Mouse (Mus musculus): ENCODE measurements around the gene Phtf2. TPM values are rescaled to one million over a fixed set of nuclear protein-coding genes. Genes with fewer than 3 reads are reported as not detected.

Gene Phtf2
- 3.8 and 3.9 TPM in 2 replicates for polyA plus RNA-seq (2015; fragmentation: Nextera tagmentation; extraction: Ambion mirVana)

- peak within 1 kb of the TSS; percentile 94 for H3K4me2 ChIP-seq (replicated peaks; ENCODE audit: low read depth, low read length)
- no peaks in the 10 kb centered on the region for H3K36me3 ChIP-seq (ENCODE audit: insufficient read depth, low read length)
- DNase-seq (ENCODE audit: low spot score) (peak; percentile 99), ATAC-seq (peak; percentile 98)
- peaks cover 7% of the 10 kb centered on the region; the same call in 1 of the 2 replicates for H3K4me1 ChIP-seq (ENCODE audit: insufficient read depth, low read depth, low read length)
- TF ChIP-seq CTCF (IDR thresholded peaks at IDR 0.05) (peak; percentile 17; the same call in 1 of the 2 replicates), EP300 (IDR thresholded peaks at IDR 0.05) (no peak)
- WGBS, result 2% methylated on average over 89 of the region's 94 CpGs
- H3K27me3 ChIP-seq (replicated peaks; ENCODE audit: insufficient read depth, low read length), result no peaks in the 10 kb centered on the region
- H3K4me3 ChIP-seq (ENCODE audit: low read depth, low read length), result peak within 1 kb of the TSS; percentile 86
- H3K9ac ChIP-seq (replicated peaks; ENCODE audit: low read depth), result peak within 1 kb of the TSS; percentile 60
- no peaks in the 10 kb centered on the region for H3K9me3 ChIP-seq (ENCODE audit: low read length)
- H3K27ac ChIP-seq (ENCODE audit: low read length), result peak within 1 kb of the TSS; percentile 87
Observed at GRCm38 (mm10) chr5:20881915-20882800, at the start of gene Phtf2, which contains the start of gene Tmem60. Phtf2 (minus strand) TSS chr5:20882124. Tmem60 (plus strand) TSS chr5:20882191.

DNA sequence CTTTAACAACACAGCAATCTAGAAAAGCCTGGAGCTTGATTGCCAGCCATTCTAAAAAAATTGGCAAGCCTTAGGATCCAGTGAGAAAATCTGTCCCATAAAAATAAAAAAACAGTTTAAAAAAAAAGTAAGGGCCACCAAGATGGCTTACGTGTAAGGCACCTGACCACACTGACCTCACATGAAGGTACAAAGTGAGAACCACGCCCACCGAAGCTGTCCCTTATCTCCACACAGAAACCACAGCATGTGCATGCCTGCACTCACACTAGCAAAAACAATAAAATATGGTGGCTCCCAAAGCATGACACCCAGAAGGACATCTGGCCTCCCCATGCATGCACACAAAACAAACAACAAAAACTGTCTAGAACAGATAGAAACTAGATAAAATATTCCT is 49.4 kb upstream of the Phtf2 start:
- WGBS, result 79% methylated on average over 3 of the region's 3 CpGs
- Histone ChIP-seq H3K27ac (ENCODE audit: low read length) (no peak overlapping the region), H3K9me3 (ENCODE audit: low read length) (no peaks in the 10 kb centered on the region), H3K4me1 (ENCODE audit: insufficient read depth, low read depth, low read length) (peaks cover 22% of the 10 kb centered on the region), H3K27me3 (replicated peaks; ENCODE audit: insufficient read depth, low read length) (no peaks in the 10 kb centered on the region), H3K36me3 (ENCODE audit: insufficient read depth, low read length) (no peaks in the 10 kb centered on the region), H3K9ac (replicated peaks; ENCODE audit: low read depth) (no peak overlapping the region), H3K4me3 (ENCODE audit: low read depth, low read length) (no peak overlapping the region), H3K4me2 (replicated peaks; ENCODE audit: low read depth, low read length) (no peak overlapping the region)
- TF ChIP-seq CTCF (IDR thresholded peaks at IDR 0.05), result no peak
- no peak for TF ChIP-seq EP300 (IDR thresholded peaks at IDR 0.05)
- ATAC-seq (no peak), DNase-seq (ENCODE audit: low spot score) (no peak)

DNA sequence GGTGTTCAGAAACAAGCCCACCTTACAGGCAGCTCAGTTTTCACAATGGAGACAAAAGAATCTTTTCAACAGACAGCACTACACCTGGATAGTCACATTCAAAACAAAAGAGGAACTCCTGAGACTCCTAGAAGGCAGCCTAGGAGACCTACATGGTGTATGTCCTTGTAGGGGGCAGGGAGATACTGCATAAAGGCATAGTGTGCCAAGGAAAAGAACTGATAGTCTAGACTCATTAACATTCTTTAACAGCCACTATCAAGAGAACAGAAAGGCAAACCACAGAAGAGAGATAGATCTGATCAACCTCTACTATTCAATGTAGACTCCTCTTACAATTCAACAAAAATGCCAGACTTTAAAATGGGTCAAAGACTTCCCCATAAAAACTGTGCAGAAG is 48.5 kb upstream of the Phtf2 start:
- DNase-seq (ENCODE audit: low spot score) (no peak), ATAC-seq (no peak)
- H3K27ac ChIP-seq (ENCODE audit: low read length), result no peak overlapping the region
- H3K27me3 ChIP-seq (replicated peaks; ENCODE audit: insufficient read depth, low read length), result no peaks in the 10 kb centered on the region
- H3K9me3 ChIP-seq (ENCODE audit: low read length), result no peaks in the 10 kb centered on the region
- no peak overlapping the region for H3K9ac ChIP-seq (replicated peaks; ENCODE audit: low read depth)
- no peak overlapping the region for H3K4me3 ChIP-seq (ENCODE audit: low read depth, low read length)
- TF ChIP-seq EP300 (IDR thresholded peaks at IDR 0.05), result no peak
- TF ChIP-seq CTCF (IDR thresholded peaks at IDR 0.05), result no peak
- no peak overlapping the region for H3K4me2 ChIP-seq (replicated peaks; ENCODE audit: low read depth, low read length)
- peaks cover 19% of the 10 kb centered on the region; the same call in 1 of the 2 replicates for H3K4me1 ChIP-seq (ENCODE audit: insufficient read depth, low read depth, low read length)
- H3K36me3 ChIP-seq (ENCODE audit: insufficient read depth, low read length), result no peaks in the 10 kb centered on the region

- DNase-seq (ENCODE audit: low spot score), result peak; percentile 58
- Histone ChIP-seq H3K4me3 (ENCODE audit: low read depth, low read length) (no peak overlapping the region), H3K4me1 (ENCODE audit: insufficient read depth, low read depth, low read length) (peaks cover 18% of the 10 kb centered on the region; the same call in 1 of the 2 replicates), H3K9ac (replicated peaks; ENCODE audit: low read depth) (no peak overlapping the region), H3K36me3 (ENCODE audit: insufficient read depth, low read length) (no peaks in the 10 kb centered on the region), H3K27ac (ENCODE audit: low read length) (no peak overlapping the region), H3K9me3 (ENCODE audit: low read length) (no peaks in the 10 kb centered on the region), H3K4me2 (replicated peaks; ENCODE audit: low read depth, low read length) (no peak overlapping the region), H3K27me3 (replicated peaks; ENCODE audit: insufficient read depth, low read length) (no peaks in the 10 kb centered on the region)
- TF ChIP-seq EP300 (IDR thresholded peaks at IDR 0.05) (no peak), CTCF (IDR thresholded peaks at IDR 0.05) (no peak)
- ATAC-seq, result peak; percentile 60
- 38% methylated on average over 6 of the region's 6 CpGs for WGBS
Observed at GRCm38 (mm10) chr5:20929669-20930151, 47.8 kb upstream of the Phtf2 start.

DNA sequence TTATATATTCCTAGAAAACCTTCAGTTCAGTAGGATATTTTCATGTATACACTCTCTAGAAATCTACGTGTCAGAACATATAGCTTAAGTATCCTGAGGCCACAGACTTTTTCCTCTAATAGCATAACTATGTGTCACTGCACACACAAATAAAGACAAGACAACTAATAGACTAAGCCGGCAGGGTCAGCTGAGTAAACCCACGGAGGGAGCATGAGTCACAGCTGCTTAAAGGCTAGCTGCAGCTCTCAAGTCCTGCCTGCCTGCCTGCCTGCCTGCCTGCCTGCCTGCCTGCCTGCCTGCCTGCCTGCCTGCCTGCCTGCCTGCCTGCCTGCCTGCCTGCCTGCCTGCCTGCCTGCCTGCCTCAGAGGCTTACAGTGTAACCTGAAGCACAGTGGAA is 43.5 kb upstream of the Phtf2 start:
- Histone ChIP-seq H3K9ac (replicated peaks; ENCODE audit: low read depth) (no peak overlapping the region), H3K27ac (ENCODE audit: low read length) (no peak overlapping the region), H3K27me3 (replicated peaks; ENCODE audit: insufficient read depth, low read length) (no peaks in the 10 kb centered on the region), H3K4me1 (ENCODE audit: insufficient read depth, low read depth, low read length) (peaks cover 11% of the 10 kb centered on the region; the same call in 1 of the 2 replicates), H3K9me3 (ENCODE audit: low read length) (no peaks in the 10 kb centered on the region), H3K4me3 (ENCODE audit: low read depth, low read length) (no peak overlapping the region), H3K36me3 (ENCODE audit: insufficient read depth, low read length) (0 out of 2 replicates have a peak, but pooled peaks cover 2% of the 10 kb centered on the region), H3K4me2 (replicated peaks; ENCODE audit: low read depth, low read length) (no peak overlapping the region)
- WGBS, result 56% methylated on average over 3 of the region's 3 CpGs
- TF ChIP-seq CTCF (IDR thresholded peaks at IDR 0.05) (no peak), EP300 (IDR thresholded peaks at IDR 0.05) (no peak)
- no peak for ATAC-seq
- DNase-seq (ENCODE audit: low spot score), result no peak

- H3K36me3 ChIP-seq (ENCODE audit: insufficient read depth, low read length), result 0 out of 2 replicates have a peak, but pooled peaks cover 2% of the 10 kb centered on the region
- no peak overlapping the region for H3K9ac ChIP-seq (replicated peaks; ENCODE audit: low read depth)
- H3K4me2 ChIP-seq (replicated peaks; ENCODE audit: low read depth, low read length), result no peak overlapping the region
- H3K27me3 ChIP-seq (replicated peaks; ENCODE audit: insufficient read depth, low read length), result no peaks in the 10 kb centered on the region
- H3K4me1 ChIP-seq (ENCODE audit: insufficient read depth, low read depth, low read length), result peaks cover 3% of the 10 kb centered on the region; the same call in 1 of the 2 replicates
- ATAC-seq (no peak), DNase-seq (ENCODE audit: low spot score) (no peak)
- WGBS, result 75% methylated on average over 3 of the region's 3 CpGs
- no peaks in the 10 kb centered on the region for H3K9me3 ChIP-seq (ENCODE audit: low read length)
- no peak overlapping the region for H3K27ac ChIP-seq (ENCODE audit: low read length)
- TF ChIP-seq CTCF (IDR thresholded peaks at IDR 0.05) (no peak), EP300 (IDR thresholded peaks at IDR 0.05) (no peak)
- H3K4me3 ChIP-seq (ENCODE audit: low read depth, low read length), result no peak overlapping the region
Observed at GRCm38 (mm10) chr5:20924608-20925007, 42.7 kb upstream of the Phtf2 start.
